Mouse (Mus musculus) liver, embryonic 15.5 days (tissue): ENCODE measurements around the gene Nelfe. TPM values are rescaled to one million over a fixed set of nuclear protein-coding genes. Genes with fewer than 3 reads are reported as not detected.
A peak's percentile ranks its signal among the peaks of the same experiment; 100 is the strongest.

Experiments
- ATAC-seq: fragments of 200-750 bp; cut with Nextera tagmentation; 2 replicates; pipeline ENCODE4 v1.8.0; 2017; ENCODE audit warnings: moderate number of reproducible peaks, mild to moderate bottlenecking, moderate library complexity; ENCODE audit not compliant: insufficient read depth
- H3K27ac ChIP-seq: fragments of 300-500 bp; sonication (generic); replicated peaks from 2 replicates; pipeline ENCODE4 v1.5.1; 2015; ENCODE audit warnings: mild to moderate bottlenecking, inconsistent platforms
- H3K27me3 ChIP-seq: fragments of 300-500 bp; sonication (generic); 2 replicates; pipeline ENCODE4 v1.6.1; 2015; ENCODE audit warnings: mild to moderate bottlenecking, inconsistent platforms
- H3K36me3 ChIP-seq: fragments of 300-500 bp; sonication (generic); replicated peaks from 2 replicates; pipeline ENCODE4 v1.6.1; 2015; ENCODE audit warnings: moderate library complexity, mild to moderate bottlenecking, inconsistent platforms
- H3K4me1 ChIP-seq: fragments of 300-500 bp; sonication (generic); replicated peaks from 2 replicates; pipeline ENCODE4 v1.6.1; 2015; ENCODE audit warnings: inconsistent platforms
- H3K4me2 ChIP-seq: fragments of 300-500 bp; sonication (generic); 2 replicates; pipeline ENCODE4 v1.6.1; 2015; ENCODE audit warnings: moderate library complexity, mild to moderate bottlenecking, inconsistent platforms
- H3K4me3 ChIP-seq: fragments of 300-500 bp; sonication (generic); replicated peaks from 2 replicates; pipeline ENCODE4 v1.5.1; 2015; ENCODE audit warnings: mild to moderate bottlenecking, inconsistent platforms
- H3K9ac ChIP-seq: fragments of 300-500 bp; sonication (generic); 2 replicates; pipeline ENCODE4 v1.6.1; 2015; ENCODE audit warnings: moderate library complexity, mild to moderate bottlenecking, inconsistent platforms
- H3K9me3 ChIP-seq: fragments of 300-500 bp; sonication (generic); replicated peaks from 2 replicates; pipeline ENCODE4 v1.6.1; 2016; ENCODE audit warnings: inconsistent platforms
- whole genome bisulfite sequencing: fragments of 180-500 bp; shearing (Covaris S2); methylation state at CpG from one replicate; pipeline ENCODE4 v1.1.7; 2015; ENCODE audit warnings: mixed read lengths; ENCODE audit not compliant: insufficient replicate concordance; 5-methylcytosine and 5-hydroxymethylcytosine counted together
- microRNA-seq: library from miRNA; unstranded; fragments of <30 nt; microRNA quantifications from one replicate; pipeline ENCODE4, GENCODE M21; 2016
- polyA plus RNA-seq: library from polyadenylated mRNA; unstranded; fragments of >200 nt; fragmentation: Nextera tagmentation; extraction: Ambion mirVana; gene quantifications from 2 replicates; pipeline ENCODE4 v1.2.1, GENCODE M21; 2015

The Nelfe gene
- polyA plus RNA-seq, 1 experiment from 2014 or later = 45.6 TPM

DNA sequence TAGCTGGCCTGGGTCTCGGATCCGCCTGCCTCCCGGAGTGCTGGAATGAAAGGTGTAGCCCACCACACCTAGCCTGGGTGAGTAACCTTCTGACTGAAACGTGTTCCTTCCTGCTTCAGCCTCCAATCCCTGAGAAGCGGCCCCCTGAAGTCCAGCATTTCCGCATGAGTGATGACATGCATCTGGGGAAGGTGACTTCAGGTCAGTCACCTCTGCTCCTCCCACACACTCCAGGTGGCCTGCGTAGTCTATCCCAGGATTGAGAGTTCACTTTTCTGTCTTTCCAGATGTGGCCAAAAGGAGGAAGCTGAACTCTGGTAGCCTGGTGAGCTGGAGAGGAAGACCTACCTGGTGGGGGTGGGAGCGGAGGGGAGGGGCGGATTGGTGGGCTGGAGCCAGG lies 52.7 kb downstream of the Nelfe start:
- ATAC-seq = no peak
- Histone ChIP-seq H3K27ac (no peak overlapping the region), H3K4me2 (no peak overlapping the region), H3K9me3 (no peaks in the 10 kb centered on the region), H3K4me3 (no peak overlapping the region), H3K36me3 (peaks cover 54% of the 10 kb centered on the region), H3K27me3 (no peaks in the 10 kb centered on the region), H3K4me1 (peaks cover 36% of the 10 kb centered on the region), H3K9ac (no peak overlapping the region)
- 82% methylated on average over 9 of the region's 9 CpGs for WGBS

Small RNA genes lying within 50 kb of the gene (microRNA-seq; reads per million reads assigned to microRNA genes)
- gene Mir6970 (not detected), gene Mir6971 (4.3 reads per million, percentile 13 among the genes with 10 or more reads in this experiment), gene Mir6972 (5.1 reads per million, percentile 17 among the genes with 10 or more reads in this experiment)

Other genes with a start within 250 kb of the Nelfe start
- 88.4 and 106 TPM in 2 replicates for gene Rnf5, start 246.7 kb upstream of the Nelfe start, polyA plus RNA-seq
- gene Agpat1, start 246.1 kb upstream of the Nelfe start, polyA plus RNA-seq = 21.1 and 23.6 TPM in 2 replicates
- gene Egfl8, start 234.4 kb upstream of the Nelfe start, polyA plus RNA-seq = 0.20 and 0.33 TPM in 2 replicates
- 10.7 and 10.8 TPM in 2 replicates for gene Ppt2, start 221.9 kb upstream of the Nelfe start, polyA plus RNA-seq
- not detected in 2 replicates for gene Prrt1, start 220.9 kb upstream of the Nelfe start, polyA plus RNA-seq
- 4.0 and 5.0 TPM in 2 replicates for gene Fkbpl, start 205.6 kb upstream of the Nelfe start, polyA plus RNA-seq
- gene Atf6b, start 203.2 kb upstream of the Nelfe start, polyA plus RNA-seq = 19.9 and 21.2 TPM in 2 replicates
- gene Tnxb, start 179.9 kb upstream of the Nelfe start, polyA plus RNA-seq = 0.17 and 0.20 TPM in 2 replicates
- gene C4b, start 106.5 kb upstream of the Nelfe start, polyA plus RNA-seq = 9.8 and 17.1 TPM in 2 replicates
- 0.24 and 0.50 TPM in 2 replicates for gene Cyp21a1, start 45.8 kb upstream of the Nelfe start, polyA plus RNA-seq
- 12.0 and 14.1 TPM in 2 replicates for gene Stk19, start 13.4 kb upstream of the Nelfe start, polyA plus RNA-seq
- gene Dxo, start 13.4 kb upstream of the Nelfe start, polyA plus RNA-seq = 29.8 and 31.2 TPM in 2 replicates
- 24.5 and 29.2 TPM in 2 replicates for gene Skiv2l, start 181 bp upstream of the Nelfe start, polyA plus RNA-seq
- gene Cfb, start 12.1 kb downstream of the Nelfe start, polyA plus RNA-seq = 281 and 374 TPM in 2 replicates
- 0.41 and 0.64 TPM in 2 replicates for gene Zbtb12, start 29.1 kb downstream of the Nelfe start, polyA plus RNA-seq
- 0.07 TPM in 1 of 2 replicates, not detected in the other for gene Gm20547, start 31.7 kb downstream of the Nelfe start, polyA plus RNA-seq
- gene C2, start 47.9 kb downstream of the Nelfe start, polyA plus RNA-seq = 25.2 and 26.5 TPM in 2 replicates
- 14.6 and 15.1 TPM in 2 replicates for gene Ehmt2, start 48.1 kb downstream of the Nelfe start, polyA plus RNA-seq
- 3.0 and 3.1 TPM in 2 replicates for gene Slc44a4, start 64.1 kb downstream of the Nelfe start, polyA plus RNA-seq
- 17.1 and 19.8 TPM in 2 replicates for gene Neu1, start 80.9 kb downstream of the Nelfe start, polyA plus RNA-seq
- 0.06 and 0.14 TPM in 2 replicates for gene Hspa1b, start 108.8 kb downstream of the Nelfe start, polyA plus RNA-seq
- 0.32 TPM in 1 of 2 replicates, not detected in the other for gene Gm20481, start 119.5 kb downstream of the Nelfe start, polyA plus RNA-seq
- 0.96 and 1.6 TPM in 2 replicates for gene Hspa1a, start 121.8 kb downstream of the Nelfe start, polyA plus RNA-seq
- 0.25 and 0.31 TPM in 2 replicates for gene Hspa1l, start 122.3 kb downstream of the Nelfe start, polyA plus RNA-seq
- gene Lsm2, start 131.5 kb downstream of the Nelfe start, polyA plus RNA-seq = 120 and 123 TPM in 2 replicates
- gene Vars, start 150.6 kb downstream of the Nelfe start, polyA plus RNA-seq = 99.0 and 133 TPM in 2 replicates
- 0.09 and 0.12 TPM in 2 replicates for gene Vwa7, start 166.2 kb downstream of the Nelfe start, polyA plus RNA-seq
- 2.2 and 2.3 TPM in 2 replicates for gene Sapcd1, start 177.6 kb downstream of the Nelfe start, polyA plus RNA-seq
- gene Msh5, start 196.4 kb downstream of the Nelfe start, polyA plus RNA-seq = 3.4 and 4.3 TPM in 2 replicates
- gene Clic1, start 199.6 kb downstream of the Nelfe start, polyA plus RNA-seq = 120 and 122 TPM in 2 replicates
- 18.6 and 22.8 TPM in 2 replicates for gene Ddah2, start 208.6 kb downstream of the Nelfe start, polyA plus RNA-seq
- gene Ly6g6c, start 215.0 kb downstream of the Nelfe start, polyA plus RNA-seq = 0.21 and 0.40 TPM in 2 replicates
- 3.2 and 4.4 TPM in 2 replicates for gene Mpig6b, start 215.8 kb downstream of the Nelfe start, polyA plus RNA-seq
- 0.12 and 0.26 TPM in 2 replicates for gene Ly6g6e, start 226.5 kb downstream of the Nelfe start, polyA plus RNA-seq
- gene Ly6g6d, start 227.7 kb downstream of the Nelfe start, polyA plus RNA-seq = 0.41 and 0.70 TPM in 2 replicates
- 5.1 and 7.0 TPM in 2 replicates for gene Ly6g6f, start 235.2 kb downstream of the Nelfe start, polyA plus RNA-seq
- 50.0 and 53.2 TPM in 2 replicates for gene Abhd16a, start 238.9 kb downstream of the Nelfe start, polyA plus RNA-seq